Mouse (Mus musculus): Measurements from ENCODE around the gene Prss42. TPM values are rescaled to one million over a fixed set of nuclear protein-coding genes. Genes with fewer than 3 reads are reported as not detected.

Gene Prss42
- total and polyA plus RNA-seq, 3 experiments, result not detected

DNA sequence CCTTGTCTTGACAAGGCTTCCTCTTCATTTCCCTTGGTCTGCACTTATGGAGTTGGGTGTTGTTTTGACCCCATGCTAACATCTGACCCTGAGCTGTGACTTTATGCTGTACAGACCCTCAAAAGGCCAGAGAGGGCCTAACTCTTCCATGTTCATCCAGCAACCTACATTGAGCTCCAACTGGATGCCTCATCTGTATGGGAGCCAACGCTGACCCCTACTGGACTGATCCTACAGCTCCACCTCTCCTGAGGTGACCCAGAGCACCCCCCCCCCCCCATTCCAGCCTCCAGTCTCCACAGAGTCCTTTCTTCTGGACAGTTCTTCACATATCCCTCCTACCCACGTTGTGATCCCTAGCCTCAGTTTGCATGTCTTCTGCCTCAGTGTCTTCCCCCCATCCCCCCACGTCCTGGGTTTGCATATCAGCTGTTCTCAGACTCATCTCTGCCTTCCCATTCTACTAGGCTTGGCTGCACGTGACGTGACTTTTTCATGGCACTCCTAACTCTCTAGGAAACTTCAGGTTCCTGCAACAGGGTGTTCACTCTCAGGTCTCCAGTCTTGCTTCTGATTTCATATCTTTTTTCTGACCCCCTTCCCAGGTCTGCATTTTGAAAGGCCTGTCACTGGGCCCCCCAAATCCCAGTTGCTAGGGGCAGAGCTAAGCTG lies 18.6 kb upstream of the Prss42 start:
- Histone ChIP-seq H3K79me2 (ENCODE audit: control insufficient read depth, insufficient read depth, low read length, poor library complexity) (no peaks in the 10 kb centered on the region), H3K4me1 (ENCODE audit: control insufficient read depth in 1 of 2, insufficient read depth in 2 of 2, low read length in 2 of 2) (peaks cover 0 to 5% of the 10 kb centered on the region in 2 experiments; a peak in 1 of 4 replicates), H3K4me3 (ENCODE audit: control insufficient read depth in 1 of 2, insufficient read depth in 1 of 2, low read depth in 2 of 2, low read length in 2 of 2) (no peak overlapping the region), H3K27ac (ENCODE audit: control insufficient read depth, low read depth, low read length) (no peak overlapping the region), H3K27me3 (ENCODE audit: control insufficient read depth in 1 of 2, insufficient read depth in 2 of 2, low read length in 2 of 2) (no peaks in the 10 kb centered on the region; a peak in 3 of 4 replicates), H3K9ac (ENCODE audit: control insufficient read depth, low read depth, low read length, poor library complexity, severe bottlenecking) (no peak overlapping the region), H3K9me3 (replicated peaks; ENCODE audit: insufficient read depth, low read length) (no peaks in the 10 kb centered on the region), H3K36me3 (ENCODE audit: control insufficient read depth in 1 of 2, insufficient read depth in 2 of 2, low read length in 2 of 2) (no peaks in the 10 kb centered on the region)
- no peak for TF ChIP-seq TAL1 (IDR thresholded peaks at IDR 0.05; ENCODE audit: low read length)
- TF ChIP-seq RAD21 (IDR thresholded peaks at IDR 0.05; ENCODE audit: low read depth, low read length), result peak; percentile 46
- peak; percentile 22; the same call in 1 of the 2 replicates for TF ChIP-seq ZC3H11A (IDR thresholded peaks at IDR 0.05; ENCODE audit: low read depth, low read length)
- no peak for TF ChIP-seq CHD2 (IDR thresholded peaks at IDR 0.05; ENCODE audit: low read length)
- peak; percentile 45 to 69 (median 60) for TF ChIP-seq CTCF (IDR thresholded peaks at IDR 0.05 in 2 of 3, conservative IDR thresholded peaks at IDR 0.05 in 1 of 3; ENCODE audit: control insufficient read depth in 1 of 3, insufficient read depth in 1 of 3, low read depth in 2 of 3, low read length in 3 of 3, poor library complexity in 1 of 3, severe bottlenecking in 1 of 3)
- TF ChIP-seq SMC3 (IDR thresholded peaks at IDR 0.05; ENCODE audit: low read depth, low read length), result peak; percentile 39
- no peak for TF ChIP-seq MAFK (IDR thresholded peaks at IDR 0.05; ENCODE audit: borderline replicate concordance, low read depth, low read length)
- DNase-seq (ENCODE audit: low read depth, low spot score), result peak; percentile 44

DNA sequence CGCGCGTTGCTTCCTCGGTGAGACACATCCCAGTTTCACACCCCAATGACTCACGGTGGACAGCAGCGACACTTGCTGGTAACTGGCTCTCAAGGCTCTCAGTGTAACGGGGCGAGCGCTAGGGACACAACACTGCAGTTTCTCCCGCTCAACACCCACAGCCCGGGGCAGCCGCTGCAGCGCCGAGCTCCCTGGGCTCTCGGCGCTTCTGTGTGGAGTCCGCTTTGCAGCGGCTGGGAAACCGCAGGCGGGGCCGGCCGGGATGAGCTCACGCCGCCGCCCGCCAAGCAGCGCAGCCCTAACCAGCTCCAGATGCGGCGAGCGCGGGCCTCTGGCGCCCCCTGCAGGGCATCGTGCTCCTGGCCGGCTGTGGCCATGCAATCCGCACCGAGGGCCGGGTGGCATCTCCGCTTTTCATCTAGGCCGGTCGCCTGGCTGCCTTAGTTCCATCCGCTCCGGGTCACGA lies 16.7 kb upstream of the Prss42 start:
- H3K9me3 ChIP-seq (replicated peaks; ENCODE audit: insufficient read depth, low read length), result no peaks in the 10 kb centered on the region
- H3K36me3 ChIP-seq (ENCODE audit: control insufficient read depth in 1 of 2, insufficient read depth in 2 of 2, low read length in 2 of 2), result no peaks in the 10 kb centered on the region
- no peaks in the 10 kb centered on the region for H3K79me2 ChIP-seq (ENCODE audit: control insufficient read depth, insufficient read depth, low read length, poor library complexity)
- peak overlapping the region; percentile 65 to 67 for H3K4me3 ChIP-seq (ENCODE audit: control insufficient read depth in 1 of 2, insufficient read depth in 1 of 2, low read depth in 2 of 2, low read length in 2 of 2)
- H3K27me3 ChIP-seq (ENCODE audit: control insufficient read depth in 1 of 2, insufficient read depth in 2 of 2, low read length in 2 of 2), result no peaks in the 10 kb centered on the region; a peak in 2 of 4 replicates
- H3K27ac ChIP-seq (ENCODE audit: control insufficient read depth, low read depth, low read length), result peak overlapping the region; percentile 36; the same call in 1 of the 2 replicates
- H3K9ac ChIP-seq (ENCODE audit: control insufficient read depth, low read depth, low read length, poor library complexity, severe bottlenecking), result peak overlapping the region; percentile 70
- peak; percentile 91 for DNase-seq (ENCODE audit: low read depth, low spot score)
- H3K4me1 ChIP-seq (ENCODE audit: control insufficient read depth in 1 of 2, insufficient read depth in 2 of 2, low read length in 2 of 2), result peaks cover 0 to 5% of the 10 kb centered on the region in 2 experiments; a peak in 1 of 4 replicates
- TF ChIP-seq ZNF384 (IDR thresholded peaks at IDR 0.05; ENCODE audit: low read depth, low read length), result no peak
- TF ChIP-seq UBTF (IDR thresholded peaks at IDR 0.05; ENCODE audit: borderline replicate concordance, insufficient read depth, low read depth, low read length), result 0 out of 2 replicates have a peak, but pooled peaks have one; percentile 80
- no peak; the same call in 1 of the 2 replicates for TF ChIP-seq ETS1 (IDR thresholded peaks at IDR 0.05; ENCODE audit: low read depth, low read length)
- no peak for TF ChIP-seq E2F4 (IDR thresholded peaks at IDR 0.05; ENCODE audit: borderline replicate concordance, low read depth, low read length)
- peak; percentile 38 for TF ChIP-seq SMC3 (IDR thresholded peaks at IDR 0.05; ENCODE audit: low read depth, low read length)
- no peak for TF ChIP-seq POLR2AphosphoS2 (IDR thresholded peaks at IDR 0.05; ENCODE audit: low read length)
- peak; percentile 62 for TF ChIP-seq RAD21 (IDR thresholded peaks at IDR 0.05; ENCODE audit: low read depth, low read length)
- peak; percentile 41; the same call in 1 of the 2 replicates for TF ChIP-seq BHLHE40 (IDR thresholded peaks at IDR 0.05; ENCODE audit: borderline replicate concordance, low read depth, low read length)
- TF ChIP-seq RCOR1 (IDR thresholded peaks at IDR 0.05; ENCODE audit: low read depth, low read length), result no peak
- TF ChIP-seq MAFK (IDR thresholded peaks at IDR 0.05; ENCODE audit: borderline replicate concordance, low read depth, low read length), result no peak
- no peak for TF ChIP-seq USF1 (IDR thresholded peaks at IDR 0.05; ENCODE audit: low read depth, low read length)
- peak; percentile 75 for TF ChIP-seq MAZ (IDR thresholded peaks at IDR 0.05; ENCODE audit: low read depth, low read length)
- no peak for TF ChIP-seq MYB (IDR thresholded peaks at IDR 0.05; ENCODE audit: low read depth, low read length)
- TF ChIP-seq POLR2A (IDR thresholded peaks at IDR 0.05; ENCODE audit: control insufficient read depth in 1 of 2, insufficient read depth in 1 of 2, low read depth in 1 of 2, low read length in 2 of 2, poor library complexity in 1 of 2), result no peak; a peak in 1 of 4 replicates
- no peak for TF ChIP-seq CHD2 (IDR thresholded peaks at IDR 0.05; ENCODE audit: low read length)
- TF ChIP-seq MEF2A (IDR thresholded peaks at IDR 0.05; ENCODE audit: extremely low read depth, insufficient replicate concordance, low read depth, low read length, poor library complexity, severe bottlenecking), result no peak
- TF ChIP-seq GATA1 (IDR thresholded peaks at IDR 0.05; ENCODE audit: low read depth, low read length), result no peak; the same call in 1 of the 2 replicates
- peak; percentile 73 for TF ChIP-seq MXI1 (IDR thresholded peaks at IDR 0.05; ENCODE audit: low read depth, low read length)
- no peak for TF ChIP-seq KAT2A (conservative IDR thresholded peaks at IDR 0.05; ENCODE audit: low read depth, low read length)
- no peak for TF ChIP-seq SIN3A (IDR thresholded peaks at IDR 0.05; ENCODE audit: low read length)
- TF ChIP-seq ZC3H11A (IDR thresholded peaks at IDR 0.05; ENCODE audit: low read depth, low read length), result no peak; the same call in 1 of the 2 replicates
- no peak for TF ChIP-seq JUND (IDR thresholded peaks at IDR 0.05; ENCODE audit: low read depth, low read length)
- 0 out of 2 replicates have a peak, but pooled peaks have one; percentile 31 for TF ChIP-seq ZKSCAN1 (IDR thresholded peaks at IDR 0.05; ENCODE audit: low read depth, low read length)
- no peak for TF ChIP-seq NRF1 (IDR thresholded peaks at IDR 0.05; ENCODE audit: insufficient read depth, low read depth, low read length, poor library complexity, severe bottlenecking)
- TF ChIP-seq TAL1 (IDR thresholded peaks at IDR 0.05; ENCODE audit: low read length), result no peak
- TF ChIP-seq HCFC1 (IDR thresholded peaks at IDR 0.05; ENCODE audit: low read depth, low read length), result 0 out of 2 replicates have a peak, but pooled peaks have one; percentile 20
- no peak for TF ChIP-seq ZMIZ1 (IDR thresholded peaks at IDR 0.05; ENCODE audit: low read depth, low read length)
